Mouse (Mus musculus) myocyte (in vitro differentiated cells): Measurements from ENCODE around the gene Pfkfb2.

Experiments used
- CEBPB ChIP-seq: IDR thresholded peaks from 2 replicates; pipeline ENCODE4 v1.6.1; 2011; ENCODE audit warnings: mild to moderate bottlenecking, moderate library complexity; ENCODE audit not compliant: poor library complexity, insufficient read depth, severe bottlenecking
- E2F4 ChIP-seq: IDR thresholded peaks from one replicate; pipeline ENCODE4 v1.6.1; 2011; ENCODE audit warnings: mild to moderate bottlenecking, control low read depth, moderate library complexity; ENCODE audit not compliant: insufficient read depth
- MAX ChIP-seq: IDR thresholded peaks from one replicate; pipeline ENCODE4 v1.6.1; 2011; ENCODE audit warnings: low read depth, mild to moderate bottlenecking, control low read depth
- MYOD1 ChIP-seq, 3 experiments: IDR thresholded peaks; one replicate each; pipeline ENCODE4 v1.6.1; 2011; ENCODE audit warnings: control low read depth in 2 of 3, low read depth in 2 of 3, mild to moderate bottlenecking in 2 of 3, moderate library complexity in 1 of 3; ENCODE audit not compliant: insufficient read length in 2 of 3, control insufficient read depth in 1 of 3
- POLR2A ChIP-seq: IDR thresholded peaks from one replicate; pipeline ENCODE4 v1.6.1; 2011; ENCODE audit warnings: low read depth, mild to moderate bottlenecking, control low read depth, moderate library complexity; ENCODE audit not compliant: insufficient read length
- REST ChIP-seq: IDR thresholded peaks from one replicate; pipeline ENCODE4 v1.6.1; 2011; ENCODE audit warnings: mild to moderate bottlenecking, control low read depth, moderate library complexity; ENCODE audit not compliant: insufficient read depth, insufficient read length
- SRF ChIP-seq: IDR thresholded peaks from one replicate; pipeline ENCODE4 v1.6.1; 2011; ENCODE audit warnings: low read depth; ENCODE audit not compliant: control insufficient read depth, insufficient read length
- TCF12 ChIP-seq: IDR thresholded peaks from one replicate; pipeline ENCODE4 v1.6.1; 2011; ENCODE audit warnings: mild to moderate bottlenecking, control low read depth; ENCODE audit not compliant: poor library complexity, insufficient read depth, severe bottlenecking
- TCF3 ChIP-seq: IDR thresholded peaks from one replicate; pipeline ENCODE4 v1.6.1; 2011; ENCODE audit warnings: low read depth, control low read depth; ENCODE audit not compliant: insufficient read length
- USF1 ChIP-seq: IDR thresholded peaks from one replicate; pipeline ENCODE4 v1.6.1; 2011; ENCODE audit warnings: low read depth, mild to moderate bottlenecking, control low read depth, moderate library complexity

DNA sequence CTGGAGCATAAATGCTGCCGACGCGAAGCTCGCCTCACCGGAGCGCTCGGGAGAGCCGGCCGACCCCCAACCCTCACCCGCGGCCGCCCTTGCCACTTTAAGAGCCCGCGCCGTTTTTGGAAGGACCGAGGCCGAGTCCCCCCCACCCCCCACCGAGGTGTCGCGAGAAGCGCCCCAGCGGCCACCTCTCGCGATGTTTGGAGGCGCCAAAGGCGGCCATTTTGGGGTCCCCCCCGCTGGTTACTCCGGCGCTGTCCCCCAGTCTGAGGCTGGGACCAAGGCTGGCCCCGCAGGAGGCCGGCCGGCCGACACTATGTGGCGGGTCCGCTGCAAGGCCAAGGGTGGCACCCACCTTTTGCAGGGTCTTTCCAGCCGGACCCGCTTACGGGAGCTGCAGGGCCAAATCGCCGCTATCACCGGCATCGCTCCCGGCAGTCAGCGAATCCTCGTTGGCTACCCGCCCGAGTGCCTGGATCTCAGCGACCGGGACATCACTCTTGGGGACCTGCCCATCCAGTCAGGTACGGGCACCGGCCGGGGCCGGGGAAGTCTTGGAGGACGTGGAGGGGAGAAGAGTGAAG is 11.7 kb downstream of the Pfkfb2 start, which contains the start of gene Yod1:
- TF ChIP-seq POLR2A (peak; percentile 62), MAX (no peak), E2F4 (peak; percentile 35), TCF12 (no peak), CEBPB (no peak), TCF3 (no peak), MYOD1 (IDR thresholded peaks at IDR 0.05; ENCODE audit: control insufficient read depth in 1 of 3, insufficient read length in 2 of 3, low read depth in 2 of 3) (no peak), USF1 (no peak), REST (no peak), SRF (no peak)
